19 mouse cellular contexts compared by ENCODE assay signal in genomic region chr6:94729132-94729531, GRCm38 (mm10). TPM values are rescaled to one million over a fixed set of nuclear protein-coding genes. Genes with fewer than 3 reads are reported as not detected.
A peak's percentile ranks its signal among the peaks of the same experiment; 100 is the strongest.
DNase-seq lines count a peak whose midpoint lies in the region; ATAC-seq and TF ChIP-seq lines count a peak whose summit lies in the region.
"Had no signal": no experiment of that assay in that cellular context is flagged by ENCODE, and none has a peak within 500 bp of the region (broad histone marks: within the 10 kb centered on the region; RNA-seq: fewer than 3 reads in every experiment).

No protein-coding gene starts in this region.

- no peak overlapping the region for H3K27ac ChIP-seq in intestine, embryonic 14.5 days (ENCODE audit: low read depth)
- no peak overlapping the region for H3K27ac ChIP-seq in intestine, postnatal 0 days (ENCODE audit: low read depth, low read length)
- peak overlapping the region; percentile 69; the same call in 1 of the 2 replicates for H3K27ac ChIP-seq in small intestine, adult 2 months (ENCODE audit: insufficient read depth, low read depth, low read length)
- H3K27ac ChIP-seq: heart, adult 2 months; hindbrain, embryonic 10.5 days; limb, embryonic 13.5 days; neural tube, embryonic 15.5 days had no signal

- TF ChIP-seq POLR2A in small intestine, adult 2 months (IDR thresholded peaks at IDR 0.05; ENCODE audit: low read depth, low read length) = no peak

- DNase-seq in intestine, embryonic 14.5 days (ENCODE audit: low spot score) = no peak
- DNase-seq in thymus, postnatal 14 days = peak; percentile 25
- no peak for DNase-seq in thymus, adult 18-20 months
- no peak for DNase-seq in adipocyte (ENCODE audit: low spot score)
- DNase-seq: adrenal gland, postnatal 25 days; cerebellum, adult 9-10 months; forebrain, postnatal 0 days; lung, postnatal 10 days had no signal

- H3K4me2 ChIP-seq in intestine, embryonic 14.5 days (ENCODE audit: low read length) = no peak overlapping the region
- H3K4me2 ChIP-seq in intestine, postnatal 0 days (replicated peaks; ENCODE audit: low read depth) = no peak overlapping the region
- H3K4me2 ChIP-seq: limb, embryonic 13.5 days; neural tube, embryonic 15.5 days had no signal

- H3K4me1 ChIP-seq in intestine, embryonic 14.5 days (replicated peaks; ENCODE audit: control insufficient read depth, insufficient read depth, low read length) = no peaks in the 10 kb centered on the region
- H3K4me1 ChIP-seq in intestine, postnatal 0 days (replicated peaks; ENCODE audit: control insufficient read depth, insufficient read depth, low read length) = 0 out of 2 replicates have a peak, but pooled peaks cover 3% of the 10 kb centered on the region
- peaks cover 23% of the 10 kb centered on the region; the same call in 1 of the 2 replicates for H3K4me1 ChIP-seq in small intestine, adult 2 months (ENCODE audit: control insufficient read depth, insufficient read depth, insufficient read length, low read length)
- H3K4me1 ChIP-seq: megakaryocyte, embryonic 14.5 days; neural tube, embryonic 15.5 days had no signal

- no peak overlapping the region for H3K9ac ChIP-seq in intestine, embryonic 14.5 days (ENCODE audit: low read length)
- no peak overlapping the region for H3K9ac ChIP-seq in intestine, postnatal 0 days (ENCODE audit: low read depth, low read length)
- H3K9ac ChIP-seq: forebrain, postnatal 0 days; limb, embryonic 13.5 days; neural tube, embryonic 15.5 days had no signal

- 31% methylated on average over 3 of the region's 3 CpGs for WGBS in intestine, embryonic 14.5 days
- 41% methylated on average over 3 of the region's 3 CpGs for WGBS in intestine, postnatal 0 days
- 13% methylated on average over 3 of the region's 3 CpGs for WGBS in small intestine, adult 2 months

- no peak overlapping the region for H3K4me3 ChIP-seq in intestine, embryonic 14.5 days (ENCODE audit: low read depth, low read length)
- H3K4me3 ChIP-seq in intestine, postnatal 0 days (ENCODE audit: low read depth, low read length) = no peak overlapping the region
- no peak overlapping the region for H3K4me3 ChIP-seq in small intestine, adult 2 months (ENCODE audit: low read depth, low read length)
- H3K4me3 ChIP-seq: hindbrain, embryonic 10.5 days; limb, embryonic 13.5 days; megakaryocyte, embryonic 14.5 days; myocyte; neural tube, embryonic 15.5 days had no signal

- no peaks in the 10 kb centered on the region for H3K36me3 ChIP-seq in intestine, embryonic 14.5 days (ENCODE audit: control insufficient read depth, insufficient read depth, low read length)
- H3K36me3 ChIP-seq in intestine, postnatal 0 days (ENCODE audit: control insufficient read depth, insufficient read depth) = no peaks in the 10 kb centered on the region
- no peaks in the 10 kb centered on the region for H3K36me3 ChIP-seq in small intestine, adult 2 months (ENCODE audit: control insufficient read depth, insufficient read depth, low read length)
- H3K36me3 ChIP-seq: hindbrain, embryonic 10.5 days; limb, embryonic 13.5 days; neural tube, embryonic 15.5 days had no signal

- no peak for TF ChIP-seq CTCF in intestine, postnatal 0 days (IDR thresholded peaks at IDR 0.05; ENCODE audit: low read depth)
- TF ChIP-seq CTCF in small intestine, adult 2 months (IDR thresholded peaks at IDR 0.05; ENCODE audit: extremely low read depth, insufficient read length, insufficient replicate concordance, low read depth, low read length) = no peak

- no peaks in the 10 kb centered on the region for H3K27me3 ChIP-seq in intestine, embryonic 14.5 days (replicated peaks; ENCODE audit: control insufficient read depth, insufficient read depth, low read length)
- H3K27me3 ChIP-seq in intestine, postnatal 0 days (replicated peaks; ENCODE audit: control insufficient read depth, insufficient read depth, low read length) = no peaks in the 10 kb centered on the region
- H3K27me3 ChIP-seq in small intestine, adult 2 months (ENCODE audit: control insufficient read depth, insufficient read depth, low read length) = no peaks in the 10 kb centered on the region
- H3K27me3 ChIP-seq: neural tube, embryonic 15.5 days; Patski had no signal

- no peaks in the 10 kb centered on the region for H3K9me3 ChIP-seq in intestine, embryonic 14.5 days (ENCODE audit: control insufficient read depth, low read length)
- H3K9me3 ChIP-seq in intestine, postnatal 0 days (ENCODE audit: control insufficient read depth) = no peaks in the 10 kb centered on the region
- H3K9me3 ChIP-seq: hindbrain, embryonic 10.5 days; limb, embryonic 13.5 days; megakaryocyte, embryonic 14.5 days; neural tube, embryonic 15.5 days had no signal

- 0 out of 2 replicates have a peak, but pooled peaks have one; percentile 19 for ATAC-seq in intestine, embryonic 14.5 days (replicated peaks; ENCODE audit: low FRiP score, low TSS enrichment, low read depth)
- ATAC-seq in intestine, postnatal 0 days = no peak
- no peak for ATAC-seq in erythroblast, adult 5-6 weeks (replicated peaks; ENCODE audit: low FRiP score, poor library complexity, severe bottlenecking)
- ATAC-seq: activated CD4-positive, CD25-positive, alpha-beta regulatory T cell, adult 4 months; forebrain, postnatal 0 days; Patski had no signal

RNA-seq across cellular contexts. Expression of gene Lrig1, which starts 29.2 kb away (rescaled TPM):
- polyA plus RNA-seq in intestine, embryonic 14.5 days (2014; fragmentation: Nextera tagmentation; extraction: Ambion mirVana) = 32.8 and 35.2 TPM in 2 replicates
- polyA plus RNA-seq in intestine, postnatal 0 days (2015; fragmentation: Nextera tagmentation; extraction: Ambion mirVana) = 13.3 and 13.4 TPM in 2 replicates
- polyA plus RNA-seq in small intestine, adult 2 months (2012; rRNA removed) = 20.5 and 29.8 TPM in 2 replicates
- 1.2 and 2.5 TPM in 2 replicates for total RNA-seq in erythroblast, adult 5-6 weeks (2015; ENCODE audit: low replicate concordance)
- 1.3 and 2.5 TPM in 2 replicates for total RNA-seq in erythroblast, adult 5-6 weeks (2017; ENCODE audit: low replicate concordance)
